30 mouse cellular contexts compared by ENCODE assay signal in the genomic region with DNA sequence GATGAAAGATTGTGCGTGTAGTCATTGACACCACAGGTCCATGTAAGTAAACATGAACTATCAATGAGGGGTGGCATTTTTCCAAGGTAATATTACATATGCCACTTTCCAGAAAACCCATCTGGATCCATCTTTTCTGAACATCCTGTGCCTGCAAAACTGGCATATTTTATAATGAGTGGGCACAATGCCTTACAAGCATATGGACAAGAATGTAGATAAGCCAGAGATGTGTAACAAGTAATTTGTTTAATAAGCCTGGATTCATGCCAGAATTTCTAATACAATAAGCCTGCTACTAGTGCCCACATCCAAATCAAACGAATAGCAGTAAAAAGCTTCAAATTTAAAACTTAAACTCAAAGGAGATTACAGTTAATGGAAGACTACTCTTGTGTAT.
DNase-seq lines count a peak whose midpoint lies in the region; ATAC-seq lines count a peak whose summit lies in the region.
"Had no signal": no experiment of that assay in that cellular context is flagged by ENCODE, and none has a peak within 500 bp of the region (broad histone marks: within the 10 kb centered on the region; RNA-seq: fewer than 3 reads in every experiment).

No protein-coding gene starts in this region.

- H3K9ac ChIP-seq in midbrain, embryonic 14.5 days (replicated peaks; ENCODE audit: low read length): no peak overlapping the region
- no peak overlapping the region for H3K9ac ChIP-seq in midbrain, embryonic 15.5 days
- H3K9ac ChIP-seq: embryonic facial prominence, embryonic 12.5 days; heart, embryonic 12.5 days; hindbrain, embryonic 13.5 days; limb, embryonic 13.5 days; liver, embryonic 12.5 days; liver, postnatal 0 days; neural tube, embryonic 15.5 days; stomach, embryonic 15.5 days had no signal

- no peaks in the 10 kb centered on the region for H3K36me3 ChIP-seq in midbrain, embryonic 14.5 days (ENCODE audit: control insufficient read depth, insufficient read depth, low read length)
- no peaks in the 10 kb centered on the region for H3K36me3 ChIP-seq in midbrain, embryonic 15.5 days (replicated peaks)
- H3K36me3 ChIP-seq: embryonic facial prominence, embryonic 12.5 days; G1E; heart, embryonic 12.5 days; hindbrain, embryonic 13.5 days; limb, embryonic 13.5 days; liver, embryonic 12.5 days; neural tube, embryonic 15.5 days; stomach, embryonic 15.5 days had no signal

- no peaks in the 10 kb centered on the region for H3K27me3 ChIP-seq in midbrain, embryonic 14.5 days (ENCODE audit: control insufficient read depth, insufficient read depth, low read length)
- H3K27me3 ChIP-seq in midbrain, embryonic 15.5 days (replicated peaks): no peaks in the 10 kb centered on the region
- H3K27me3 ChIP-seq: embryonic facial prominence, embryonic 12.5 days; heart, embryonic 12.5 days; hindbrain, embryonic 13.5 days; limb, embryonic 13.5 days; liver, embryonic 12.5 days; neural tube, embryonic 15.5 days; stomach, embryonic 15.5 days had no signal

- H3K4me2 ChIP-seq in midbrain, embryonic 14.5 days (ENCODE audit: low read length): no peak overlapping the region
- H3K4me2 ChIP-seq in midbrain, embryonic 15.5 days: no peak overlapping the region
- H3K4me2 ChIP-seq: embryonic facial prominence, embryonic 12.5 days; heart, embryonic 12.5 days; hindbrain, embryonic 13.5 days; limb, embryonic 13.5 days; liver, embryonic 12.5 days; midbrain, embryonic 11.5 days; neural tube, embryonic 15.5 days; stomach, embryonic 15.5 days had no signal

- no peak overlapping the region for H3K4me3 ChIP-seq in midbrain, embryonic 14.5 days (replicated peaks; ENCODE audit: low read depth, low read length)
- H3K4me3 ChIP-seq in midbrain, embryonic 15.5 days: no peak overlapping the region
- H3K4me3 ChIP-seq: embryonic facial prominence, embryonic 12.5 days; heart, adult 2 months; heart, embryonic 12.5 days; hindbrain, embryonic 13.5 days; limb, embryonic 13.5 days; liver, embryonic 12.5 days; neural tube, embryonic 15.5 days; stomach, embryonic 15.5 days had no signal

- no peaks in the 10 kb centered on the region for H3K9me3 ChIP-seq in midbrain, embryonic 14.5 days (ENCODE audit: control insufficient read depth, low read length)
- H3K9me3 ChIP-seq in midbrain, embryonic 15.5 days: no peaks in the 10 kb centered on the region
- H3K9me3 ChIP-seq: embryonic facial prominence, embryonic 12.5 days; G1E; heart, embryonic 12.5 days; hindbrain, embryonic 13.5 days; limb, embryonic 13.5 days; liver, embryonic 12.5 days; neural tube, embryonic 15.5 days; stomach, embryonic 15.5 days had no signal

- 77% methylated on average over 2 of the region's 2 CpGs for WGBS in midbrain, embryonic 14.5 days
- WGBS in midbrain, embryonic 15.5 days: 66% methylated on average over 2 of the region's 2 CpGs

- peak; percentile 5 to 25 for DNase-seq in cerebellum, postnatal 10 days
- no peak for DNase-seq in cerebellum, postnatal 36 days
- DNase-seq in layer of hippocampus, adult 11-12 months (ENCODE audit: low spot score): peak; percentile 3
- DNase-seq in layer of hippocampus, postnatal 25 days (ENCODE audit: extremely low spot score in 1 of 2, low spot score in 1 of 2): no peak
- DNase-seq in midbrain, embryonic 14.5 days: peak; percentile 5
- DNase-seq in layer of hippocampus, adult 9-10 months (ENCODE audit: low spot score): peak; percentile 11
- no peak for DNase-seq in adrenal gland, postnatal 4 days (ENCODE audit: low spot score in 2 of 2)
- DNase-seq: adrenal gland, postnatal 14 days; cerebellum, adult 8-10 months; embryo, embryonic 11 days; heart, adult 2 months; heart, postnatal 4 days; kidney, adult 11 months; kidney, postnatal 25 days; liver, postnatal 0 days; lung, postnatal 36 days; retina, postnatal 1 day; right cerebral cortex, postnatal 25 days had no signal

- no peaks in the 10 kb centered on the region for H3K4me1 ChIP-seq in midbrain, embryonic 14.5 days (ENCODE audit: control insufficient read depth, insufficient read depth, low read length)
- no peaks in the 10 kb centered on the region for H3K4me1 ChIP-seq in midbrain, embryonic 15.5 days
- H3K4me1 ChIP-seq: embryonic facial prominence, embryonic 12.5 days; heart, embryonic 12.5 days; hindbrain, embryonic 13.5 days; limb, embryonic 13.5 days; liver, embryonic 12.5 days; neural tube, embryonic 15.5 days; stomach, embryonic 15.5 days had no signal

- ATAC-seq in midbrain, embryonic 14.5 days (ENCODE audit: low FRiP score, low TSS enrichment): no peak
- ATAC-seq in midbrain, embryonic 15.5 days (replicated peaks): no peak
- ATAC-seq: inflammation-experienced regulatory T-cells, adult 6 months; liver, embryonic 12.5 days; liver, postnatal 0 days; Patski had no signal

- no peak overlapping the region for H3K27ac ChIP-seq in midbrain, embryonic 14.5 days (replicated peaks; ENCODE audit: low read depth, low read length)
- no peak overlapping the region for H3K27ac ChIP-seq in midbrain, embryonic 15.5 days
- H3K27ac ChIP-seq: embryonic facial prominence, embryonic 12.5 days; heart, adult 2 months; hindbrain, embryonic 13.5 days; limb, embryonic 13.5 days; liver, embryonic 12.5 days; neural tube, embryonic 15.5 days; stomach, embryonic 15.5 days had no signal

Comparison
In these comparisons a context has a peak if more than half of its experiments do, and no peak if none do; other contexts are left out.
1. DNase-seq: peak in cerebellum, postnatal 10 days (2 of 2), layer of hippocampus, adult 11-12 months (single experiment), midbrain, embryonic 14.5 days (single experiment) and layer of hippocampus, adult 9-10 months (single experiment); none in cerebellum, postnatal 36 days (0 of 2), layer of hippocampus, postnatal 25 days (0 of 2) and adrenal gland, postnatal 4 days (0 of 2).